Mouse (Mus musculus) forebrain, embryonic 13.5 days (tissue): ENCODE results near the gene Apeh. TPM values are rescaled to one million over a fixed set of nuclear protein-coding genes. Genes with fewer than 3 reads are reported as not detected.

Source experiments
- ATAC-seq: fragments of 200-750 bp; cut with Nextera tagmentation; 2 replicates; pipeline ENCODE4 v1.8.0; 2017
- H3K27ac ChIP-seq: fragments of 300-500 bp; sonication (generic); 2 replicates; pipeline ENCODE4 v1.5.1; 2015; ENCODE audit warnings: inconsistent platforms, mild to moderate bottlenecking, moderate library complexity
- H3K27me3 ChIP-seq: fragments of 300-500 bp; sonication (generic); 2 replicates; pipeline ENCODE4 v1.6.1; 2015; ENCODE audit warnings: mild to moderate bottlenecking, inconsistent platforms
- H3K36me3 ChIP-seq: fragments of 300-500 bp; sonication (generic); 2 replicates; pipeline ENCODE4 v1.6.1; 2015; ENCODE audit warnings: mild to moderate bottlenecking, inconsistent platforms; ENCODE audit not compliant: poor library complexity, severe bottlenecking
- H3K4me1 ChIP-seq: fragments of 300-500 bp; sonication (generic); 2 replicates; pipeline ENCODE4 v1.6.1; 2015; ENCODE audit warnings: inconsistent platforms
- H3K4me2 ChIP-seq: fragments of 300-500 bp; sonication (generic); 2 replicates; pipeline ENCODE4 v1.6.1; 2015; ENCODE audit warnings: inconsistent platforms, mild to moderate bottlenecking, moderate library complexity
- H3K4me3 ChIP-seq: fragments of 300-500 bp; sonication (generic); 2 replicates; pipeline ENCODE4 v1.5.1; 2015; ENCODE audit warnings: mild to moderate bottlenecking, inconsistent platforms
- H3K9ac ChIP-seq: fragments of 300-500 bp; sonication (generic); 2 replicates; pipeline ENCODE4 v1.6.1; 2015; ENCODE audit warnings: mild to moderate bottlenecking, inconsistent platforms
- H3K9me3 ChIP-seq: fragments of 300-500 bp; sonication (generic); replicated peaks from 2 replicates; pipeline ENCODE4 v1.6.1; 2016; ENCODE audit warnings: inconsistent platforms
- WGBS: fragments of 180-500 bp; shearing (Covaris S2); methylation state at CpG from one replicate; pipeline ENCODE4 v1.1.7; 2015; 5-methylcytosine and 5-hydroxymethylcytosine counted together
- polyA plus RNA-seq: library from polyadenylated mRNA; unstranded; fragments of >200 nt; fragmentation: Nextera tagmentation; extraction: Ambion mirVana; gene quantifications from 2 replicates; pipeline ENCODE4 v1.2.1, GENCODE M21; 2015

Apeh gene
- polyA plus RNA-seq, 1 experiment from 2014 or later: 49.9 TPM

DNA sequence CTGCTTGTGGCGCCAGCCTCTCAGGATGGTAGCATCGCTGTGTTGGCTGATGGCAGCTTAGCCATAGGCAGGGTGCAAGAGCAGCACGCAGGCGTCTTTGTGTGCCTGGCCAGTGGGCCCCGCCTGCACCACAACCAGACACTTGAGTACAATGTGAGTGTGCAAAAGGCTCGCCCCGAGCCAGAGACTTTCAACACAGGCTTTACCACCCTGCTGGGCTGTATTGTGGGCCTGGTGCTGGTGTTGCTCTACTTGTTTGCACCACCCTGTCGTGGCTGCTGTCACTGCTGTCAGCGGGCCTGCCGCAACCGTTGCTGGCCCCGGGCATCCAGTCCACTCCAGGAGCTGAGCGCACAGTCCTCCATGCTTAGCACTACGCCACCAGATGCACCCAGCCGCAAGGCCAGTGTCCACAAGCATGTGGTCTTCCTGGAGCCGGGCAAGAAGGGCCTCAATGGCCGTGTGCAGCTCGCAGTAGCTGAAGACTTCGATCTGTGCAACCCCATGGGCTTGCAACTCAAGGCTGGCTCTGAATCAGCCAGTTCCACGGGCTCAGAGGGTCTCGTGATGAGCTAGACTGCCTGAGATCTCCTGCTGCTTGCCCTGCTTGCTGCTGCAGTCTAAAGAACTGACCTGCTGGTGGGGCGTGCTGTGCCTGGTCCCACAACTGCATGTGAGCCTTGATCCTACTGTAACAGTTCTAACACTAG, 39.9 kb downstream of the Apeh start:
- WGBS: 93% methylated on average over 22 of the region's 22 CpGs
- H3K27me3 ChIP-seq: no peaks in the 10 kb centered on the region
- ATAC-seq: no peak
- peaks cover 78% of the 10 kb centered on the region for H3K36me3 ChIP-seq
- H3K27ac ChIP-seq: no peak overlapping the region
- H3K9me3 ChIP-seq: no peaks in the 10 kb centered on the region
- no peak overlapping the region for H3K4me3 ChIP-seq
- H3K9ac ChIP-seq: no peak overlapping the region
- peaks cover 17% of the 10 kb centered on the region for H3K4me1 ChIP-seq
- H3K4me2 ChIP-seq: no peak overlapping the region

DNA sequence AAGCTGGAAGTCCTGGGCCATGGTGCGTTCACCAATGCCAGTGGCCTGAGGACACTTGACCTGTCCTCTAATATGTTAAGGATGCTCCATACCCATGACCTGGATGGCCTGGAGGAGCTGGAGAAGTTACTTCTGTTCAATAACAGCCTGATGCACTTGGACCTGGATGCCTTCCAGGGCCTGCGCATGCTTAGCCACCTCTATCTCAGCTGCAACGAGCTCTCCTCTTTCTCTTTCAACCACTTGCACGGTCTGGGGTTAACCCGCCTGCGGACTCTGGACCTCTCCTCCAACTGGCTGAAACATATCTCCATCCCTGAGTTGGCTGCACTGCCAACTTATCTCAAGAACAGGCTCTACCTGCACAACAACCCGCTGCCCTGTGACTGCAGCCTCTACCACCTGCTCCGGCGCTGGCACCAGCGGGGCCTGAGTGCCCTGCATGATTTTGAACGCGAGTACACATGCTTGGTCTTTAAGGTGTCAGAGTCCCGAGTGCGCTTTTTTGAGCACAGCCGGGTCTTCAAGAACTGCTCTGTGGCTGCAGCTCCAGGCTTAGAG, 40.7 kb downstream of the Apeh start:
- no peak for ATAC-seq
- H3K4me3 ChIP-seq: no peak overlapping the region
- H3K27ac ChIP-seq: no peak overlapping the region
- WGBS: 95% methylated on average over 15 of the region's 15 CpGs
- H3K9ac ChIP-seq: no peak overlapping the region
- H3K4me2 ChIP-seq: no peak overlapping the region
- H3K27me3 ChIP-seq: no peaks in the 10 kb centered on the region
- peaks cover 71% of the 10 kb centered on the region for H3K36me3 ChIP-seq
- H3K9me3 ChIP-seq: no peaks in the 10 kb centered on the region
- H3K4me1 ChIP-seq: peaks cover 18% of the 10 kb centered on the region

DNA sequence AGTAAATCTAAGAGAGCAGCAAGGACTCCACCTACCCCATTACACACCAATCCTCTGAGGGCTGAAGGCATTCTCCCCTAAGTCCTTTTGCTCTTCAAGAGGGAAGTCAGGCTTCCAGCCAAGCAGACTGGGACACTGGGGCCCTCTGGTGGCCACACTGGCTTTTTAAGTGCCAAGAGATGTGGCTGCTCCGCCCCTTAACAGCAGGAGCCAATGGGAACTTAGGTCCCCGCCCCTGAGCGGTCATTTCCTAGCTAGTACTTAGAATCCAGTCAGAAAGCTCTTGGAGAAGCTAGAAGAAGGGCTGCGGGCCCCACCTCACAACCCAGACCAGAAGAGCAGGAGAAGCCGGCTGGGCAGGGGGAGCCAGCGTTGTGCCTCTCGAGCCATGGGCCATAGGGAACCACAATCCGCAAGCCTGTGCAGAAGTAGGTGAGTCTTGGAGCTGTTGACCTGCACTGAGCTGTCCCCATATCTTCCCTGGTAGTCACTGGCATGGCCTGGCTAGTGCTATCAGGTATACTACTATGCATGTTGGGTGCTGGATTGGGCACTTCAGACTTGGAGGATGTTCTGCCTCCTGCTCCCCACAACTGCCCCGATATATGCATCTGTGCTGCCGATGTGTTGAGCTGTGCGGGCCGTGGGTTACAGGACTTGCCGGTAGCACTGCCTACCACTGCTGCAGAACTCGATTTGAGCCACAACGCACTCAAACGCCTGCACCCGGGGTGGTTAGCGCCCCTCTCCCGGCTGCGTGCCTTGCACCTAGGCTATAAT, 41.3 kb downstream of the Apeh start, which contains the start of gene Amigo3:
Amigo3 (plus strand) TSS at position 275 of the 780 bp plus-strand sequence.
- Histone ChIP-seq H3K4me2 (peak within 1 kb of the TSS; percentile 49), H3K4me1 (peaks cover 24% of the 10 kb centered on the region), H3K36me3 (peaks cover 64% of the 10 kb centered on the region), H3K27me3 (no peaks in the 10 kb centered on the region), H3K27ac (no peak within 1 kb of the TSS; the same call in 1 of the 2 replicates), H3K4me3 (0 out of 2 replicates have a peak within 1 kb of the TSS, but pooled peaks have one; percentile 7), H3K9me3 (no peaks in the 10 kb centered on the region), H3K9ac (no peak within 1 kb of the TSS)
- ATAC-seq: peak; percentile 25; the same call in 1 of the 2 replicates
- 59% methylated on average over 20 of the region's 20 CpGs for WGBS

DNA sequence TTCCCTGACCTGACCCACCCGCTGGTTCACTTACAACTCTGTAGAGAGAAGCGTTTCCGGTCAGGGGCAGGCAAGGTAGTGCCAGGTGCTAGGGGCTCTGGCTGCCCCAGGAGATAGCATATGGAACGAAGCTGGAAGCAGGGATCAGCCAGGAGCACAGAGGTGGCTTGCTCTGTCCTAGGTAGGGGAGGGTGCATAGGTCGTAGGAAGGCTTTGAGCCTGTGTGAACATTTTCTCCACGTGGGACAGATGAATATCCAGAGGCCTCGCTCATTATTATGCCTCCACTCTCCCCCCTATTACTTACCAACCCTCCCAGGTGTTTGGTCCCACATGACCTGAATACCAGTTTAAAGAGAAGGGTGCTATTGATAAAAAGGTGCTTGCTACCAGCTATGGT, 42.0 kb downstream of the Apeh start:
- 75% methylated on average over 7 of the region's 7 CpGs for WGBS
- Histone ChIP-seq H3K4me3 (no peak overlapping the region), H3K4me2 (no peak overlapping the region), H3K4me1 (peaks cover 30% of the 10 kb centered on the region), H3K9me3 (no peaks in the 10 kb centered on the region), H3K9ac (no peak overlapping the region), H3K27ac (no peak overlapping the region), H3K27me3 (no peaks in the 10 kb centered on the region), H3K36me3 (peaks cover 61% of the 10 kb centered on the region)
- ATAC-seq: no peak

DNA sequence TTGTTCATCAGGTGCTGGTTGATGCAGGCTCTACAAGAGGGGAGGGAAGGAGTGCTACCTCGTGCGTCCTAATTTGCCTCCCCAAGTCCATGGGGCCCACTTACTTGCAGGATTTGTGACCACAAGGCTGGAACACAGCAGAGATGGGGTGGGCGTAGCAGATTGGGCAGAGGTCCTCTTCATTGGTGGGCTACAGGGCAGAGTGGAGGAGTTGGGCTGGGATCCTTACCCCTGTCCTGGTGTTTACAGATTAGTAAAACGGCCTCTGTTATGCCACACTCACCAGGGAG, 42.5 kb downstream of the Apeh start:
- H3K27ac ChIP-seq: no peak overlapping the region
- no peaks in the 10 kb centered on the region for H3K27me3 ChIP-seq
- no peak overlapping the region for H3K4me3 ChIP-seq
- H3K9me3 ChIP-seq: no peaks in the 10 kb centered on the region
- no peak overlapping the region for H3K9ac ChIP-seq
- peaks cover 30% of the 10 kb centered on the region for H3K4me1 ChIP-seq
- H3K4me2 ChIP-seq: no peak overlapping the region
- WGBS: 83% methylated on average over 4 of the region's 4 CpGs
- ATAC-seq: no peak
- H3K36me3 ChIP-seq: peaks cover 61% of the 10 kb centered on the region

DNA sequence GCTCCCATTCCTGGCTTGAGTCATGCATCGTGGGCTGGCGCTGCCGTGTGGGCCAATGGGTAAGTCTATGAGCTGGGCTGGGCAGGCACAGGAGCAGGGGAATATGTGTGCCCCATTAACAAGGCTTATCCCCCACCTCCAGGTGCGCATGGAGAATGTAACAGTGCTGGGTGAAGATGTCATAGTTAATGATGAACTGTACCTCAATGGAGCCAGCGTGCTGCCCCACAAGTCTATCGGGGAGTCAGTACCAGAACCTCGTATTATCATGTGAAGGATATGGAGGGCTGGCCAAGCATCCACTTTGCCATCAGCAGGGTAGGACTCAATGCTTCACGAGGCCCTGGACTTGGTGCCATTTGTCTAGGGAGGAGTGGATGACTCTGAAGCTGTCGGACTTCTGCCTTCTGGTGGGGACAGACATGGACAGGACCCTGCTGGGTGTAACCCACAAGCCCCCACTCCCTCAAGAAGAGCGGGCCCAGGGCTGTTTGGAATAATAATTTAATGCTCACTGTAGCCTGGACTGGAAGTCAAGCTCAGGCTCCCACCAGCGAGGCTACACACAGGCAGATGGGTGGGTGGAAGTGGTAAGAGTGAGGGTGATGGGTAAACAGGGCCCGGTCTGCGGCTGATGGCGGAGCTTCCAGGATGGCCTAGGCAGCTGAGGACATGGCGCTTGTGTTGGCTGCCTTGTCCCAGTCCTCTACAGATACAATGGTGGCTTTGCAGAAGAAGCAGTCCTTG, 43.0 kb downstream of the Apeh start:
- H3K9ac ChIP-seq: no peak overlapping the region
- H3K9me3 ChIP-seq: no peaks in the 10 kb centered on the region
- H3K27ac ChIP-seq: no peak overlapping the region
- no peak for ATAC-seq
- no peaks in the 10 kb centered on the region for H3K27me3 ChIP-seq
- H3K4me3 ChIP-seq: no peak overlapping the region
- peaks cover 30% of the 10 kb centered on the region for H3K4me1 ChIP-seq
- H3K36me3 ChIP-seq: peaks cover 61% of the 10 kb centered on the region
- no peak overlapping the region for H3K4me2 ChIP-seq
- WGBS: 94% methylated on average over 15 of the region's 15 CpGs

DNA sequence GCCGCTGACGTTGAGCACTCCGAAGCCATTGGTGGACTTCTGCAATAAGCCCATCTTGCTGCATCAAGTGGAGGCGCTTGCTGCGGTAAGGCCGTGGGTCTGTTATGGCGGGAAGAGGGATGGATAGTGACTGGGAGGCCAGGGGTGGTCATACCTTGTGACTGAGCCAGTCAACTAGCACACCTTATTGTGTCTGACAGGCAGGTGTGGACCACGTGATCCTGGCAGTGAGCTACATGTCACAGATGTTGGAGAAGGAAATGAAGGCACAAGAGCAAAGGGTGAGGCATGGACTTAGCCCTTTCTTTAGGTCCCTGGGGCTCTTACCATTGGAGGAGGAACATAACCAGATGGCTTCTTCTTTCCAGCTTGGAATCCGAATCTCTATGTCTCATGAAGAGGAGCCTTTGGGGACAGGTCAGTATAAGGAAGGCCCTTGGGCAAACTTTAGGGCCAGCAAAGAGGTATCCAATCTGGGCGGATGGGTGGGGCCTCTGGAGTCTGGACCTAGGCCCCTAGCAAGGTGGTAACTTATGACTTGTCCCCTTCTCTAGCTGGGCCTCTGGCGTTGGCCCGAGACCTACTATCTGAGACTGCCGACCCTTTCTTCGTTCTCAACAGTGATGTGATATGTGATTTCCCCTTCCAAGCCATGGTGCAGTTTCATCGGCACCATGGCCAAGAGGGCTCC, 44.7 kb downstream of the Apeh start:
- no peaks in the 10 kb centered on the region for H3K27me3 ChIP-seq
- peaks cover 30% of the 10 kb centered on the region for H3K4me1 ChIP-seq
- H3K4me3 ChIP-seq: peak overlapping the region; percentile 74
- ATAC-seq: peak; percentile 7
- H3K36me3 ChIP-seq: peaks cover 61% of the 10 kb centered on the region
- H3K9ac ChIP-seq: peak overlapping the region; percentile 79
- no peaks in the 10 kb centered on the region for H3K9me3 ChIP-seq
- 45% methylated on average over 15 of the region's 15 CpGs for WGBS
- H3K4me2 ChIP-seq: peak overlapping the region; percentile 93
- H3K27ac ChIP-seq: peak overlapping the region; percentile 51

DNA sequence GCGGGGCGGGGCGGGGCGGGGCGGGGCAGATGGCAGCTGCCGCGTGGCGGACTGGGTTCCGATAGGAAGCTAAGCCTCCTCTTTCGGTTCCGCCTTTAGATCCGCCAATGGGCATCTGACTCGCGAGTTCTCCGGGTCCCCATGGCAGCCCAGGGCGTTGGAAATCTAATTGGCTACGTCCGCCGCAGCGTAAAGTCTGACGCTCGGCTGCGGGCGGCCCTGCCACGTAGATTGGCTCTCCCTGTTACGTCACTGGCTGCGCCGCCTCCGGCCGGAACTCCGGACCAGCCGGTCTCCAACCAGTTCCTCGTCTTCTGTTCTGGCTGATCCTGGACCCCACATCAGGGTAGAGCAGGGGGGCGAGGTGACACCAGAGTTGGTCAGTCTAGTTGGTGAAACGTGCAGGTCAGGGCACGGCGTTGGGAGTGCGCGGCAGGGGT, 45.4 kb downstream of the Apeh start, which contains the start of gene Gmppb:
Gmppb (plus strand) TSS at position 227 of the 440 bp plus-strand sequence.
- Histone ChIP-seq H3K4me3 (peak within 1 kb of the TSS; percentile 74), H3K9me3 (no peaks in the 10 kb centered on the region), H3K27me3 (no peaks in the 10 kb centered on the region), H3K36me3 (peaks cover 57% of the 10 kb centered on the region), H3K4me2 (peak within 1 kb of the TSS; percentile 93), H3K27ac (peak within 1 kb of the TSS; percentile 61), H3K4me1 (peaks cover 30% of the 10 kb centered on the region), H3K9ac (peak within 1 kb of the TSS; percentile 79)
- peak; percentile 96 for ATAC-seq
- WGBS: under 1% methylated on average over 39 of the region's 39 CpGs

DNA sequence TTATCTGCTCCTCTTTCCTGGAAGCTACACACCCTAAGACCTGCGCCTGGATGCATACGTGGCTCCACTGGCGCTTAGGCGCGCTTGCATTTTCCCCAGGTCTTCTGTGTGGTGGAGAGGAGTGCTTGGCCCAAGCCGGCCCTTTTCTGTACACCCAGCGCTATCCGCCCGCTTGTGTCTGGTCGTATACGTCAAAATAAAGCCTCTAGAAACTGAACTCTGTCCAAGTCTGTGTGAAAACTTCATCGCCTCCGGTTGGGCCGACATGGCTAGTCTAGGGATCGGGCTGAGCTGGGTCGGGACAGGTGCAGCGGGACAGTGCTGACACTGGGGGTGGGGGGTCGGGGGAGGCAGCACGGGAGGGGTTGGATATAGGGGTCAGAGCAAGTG, 45.8 kb downstream of the Apeh start:
- peak overlapping the region; percentile 74 for H3K4me3 ChIP-seq
- peak overlapping the region; percentile 93 for H3K4me2 ChIP-seq
- no peaks in the 10 kb centered on the region for H3K9me3 ChIP-seq
- ATAC-seq: peak; percentile 52
- no peaks in the 10 kb centered on the region for H3K27me3 ChIP-seq
- H3K9ac ChIP-seq: peak overlapping the region; percentile 79
- 1% methylated on average over 19 of the region's 19 CpGs for WGBS
- H3K4me1 ChIP-seq: peaks cover 30% of the 10 kb centered on the region
- H3K27ac ChIP-seq: peak overlapping the region; percentile 61
- peaks cover 54% of the 10 kb centered on the region for H3K36me3 ChIP-seq

DNA sequence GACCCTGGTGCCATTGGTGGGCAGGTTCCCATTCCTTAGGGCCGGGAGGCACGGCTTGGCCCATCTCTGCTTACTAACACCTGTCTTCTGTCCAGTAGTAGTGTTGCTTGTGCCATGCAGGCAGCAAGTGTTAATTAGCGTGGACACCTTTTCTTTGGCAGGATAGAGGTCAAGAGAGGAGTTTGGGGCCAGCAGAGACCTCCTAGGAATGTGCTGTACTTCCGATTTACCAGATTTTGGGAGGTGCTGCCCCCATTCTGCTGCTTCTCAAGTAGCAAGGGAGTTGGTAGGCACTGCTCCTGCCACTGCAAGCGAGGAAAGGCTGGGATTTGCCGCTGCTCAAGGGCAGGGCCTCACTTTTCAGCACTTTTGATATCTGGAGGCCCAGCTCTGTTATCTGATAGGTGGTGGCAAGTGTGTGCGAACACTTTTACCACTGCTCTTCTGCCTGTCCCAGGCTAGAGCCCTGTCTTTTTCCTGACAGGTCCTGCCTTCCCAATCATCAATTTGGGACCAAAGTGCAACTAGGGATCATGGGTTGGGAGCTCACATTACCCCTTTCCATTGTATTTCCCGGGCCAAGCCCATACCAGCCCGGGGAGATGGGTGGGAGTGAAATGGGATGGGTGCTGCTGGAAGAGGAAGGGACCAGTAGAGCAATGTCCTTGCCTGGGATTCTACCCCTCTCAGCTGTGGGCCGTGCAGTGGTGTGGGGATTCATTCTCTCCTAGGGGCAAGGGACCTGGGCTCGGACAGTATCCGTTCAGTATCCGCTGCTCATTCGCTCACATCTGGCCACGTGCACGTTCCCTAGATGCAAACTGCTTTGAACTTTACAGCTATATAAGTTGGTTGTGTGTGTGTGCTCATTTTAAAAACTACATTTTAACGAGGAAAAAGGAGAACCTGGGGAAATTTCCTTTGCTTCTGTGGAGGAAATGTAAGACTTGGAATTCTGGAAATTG, 46.5 kb downstream of the Apeh start:
- H3K36me3 ChIP-seq: peaks cover 60% of the 10 kb centered on the region
- H3K4me1 ChIP-seq: peaks cover 24% of the 10 kb centered on the region
- no peaks in the 10 kb centered on the region for H3K27me3 ChIP-seq
- H3K9me3 ChIP-seq: no peaks in the 10 kb centered on the region
- H3K4me3 ChIP-seq: peak overlapping the region; percentile 74
- peak overlapping the region; percentile 61 for H3K27ac ChIP-seq
- 48% methylated on average over 17 of the region's 17 CpGs for WGBS
- H3K4me2 ChIP-seq: peak overlapping the region; percentile 93
- ATAC-seq: no peak
- peak overlapping the region; percentile 79 for H3K9ac ChIP-seq
